ENCODE assay signal across 15 mouse cellular contexts in the genomic region with DNA sequence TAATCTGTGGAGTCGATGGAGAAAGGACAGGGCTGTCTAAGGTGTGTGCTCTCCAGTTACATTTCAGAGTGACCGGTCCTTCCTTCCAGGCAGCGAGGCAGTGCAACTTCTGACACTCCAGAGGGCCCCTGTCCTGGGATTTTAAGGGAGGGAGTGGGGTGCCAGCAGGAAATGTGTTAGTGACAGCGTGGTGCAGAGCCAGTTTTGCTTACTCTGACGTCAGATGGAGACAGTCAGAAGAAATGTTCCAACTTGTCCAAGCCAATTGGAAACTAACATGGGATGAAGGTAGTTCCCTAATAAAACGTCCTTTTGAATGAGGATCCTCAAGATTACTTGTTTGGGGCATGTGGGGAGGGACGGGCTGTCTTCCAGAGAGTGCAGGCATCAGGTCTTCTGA.
"Had no signal": no experiment of that assay in that cellular context is flagged by ENCODE, and none has a peak within 500 bp of the region (broad histone marks: within the 10 kb centered on the region; RNA-seq: fewer than 3 reads in every experiment).

No protein-coding gene starts in this region.

- H3K9me3 ChIP-seq: neural tube, embryonic 15.5 days; stomach, embryonic 15.5 days had no signal

- H3K4me3 ChIP-seq: neural tube, embryonic 15.5 days; stomach, embryonic 15.5 days had no signal

- H3K9ac ChIP-seq: neural tube, embryonic 15.5 days; stomach, embryonic 15.5 days had no signal

- H3K4me2 ChIP-seq: neural tube, embryonic 15.5 days; stomach, embryonic 15.5 days had no signal

- DNase-seq: retina, postnatal 1 day; right cerebral cortex, adult 18-20 months; right cerebral cortex, postnatal 14 days; right cerebral cortex, postnatal 25 days; right cerebral cortex, postnatal 4 days; spleen, adult 18-20 months; thymus, adult 18-20 months; thymus, adult 2 months; thymus, postnatal 14 days; thymus, postnatal 25 days; thymus, postnatal 36 days; thymus, postnatal 4 days had no signal

- H3K36me3 ChIP-seq: neural tube, embryonic 15.5 days; stomach, embryonic 15.5 days had no signal

- H3K27me3 ChIP-seq: neural tube, embryonic 15.5 days; stomach, embryonic 15.5 days had no signal

- H3K27ac ChIP-seq: neural tube, embryonic 15.5 days; stomach, embryonic 15.5 days; stomach, postnatal 0 days had no signal
